Mouse (Mus musculus) hindbrain, embryonic 16.5 days (tissue): Measurements from ENCODE around the gene Kif2a. TPM values are rescaled to one million over a fixed set of nuclear protein-coding genes. Genes with fewer than 3 reads are reported as not detected.
"Not testable (repeated sequence)": the region's sequence is repeated elsewhere in the genome, so short reads cannot be mapped to it uniquely, and the experiment has no call there.

Experiments
- ATAC-seq: fragments of 200-750 bp; cut with Nextera tagmentation; 2 replicates; pipeline ENCODE4 v1.8.0; 2017; ENCODE audit warnings: moderate TSS enrichment, moderate library complexity
- H3K27ac ChIP-seq: fragments of 300-500 bp; sonication (generic); 2 replicates; pipeline ENCODE4 v1.5.1; 2014; ENCODE audit warnings: low read depth, mild to moderate bottlenecking, control low read depth, low read length, moderate library complexity
- H3K27me3 ChIP-seq: fragments of 300-500 bp; sonication (generic); replicated peaks from 2 replicates; pipeline ENCODE4 v1.6.1; 2014; ENCODE audit warnings: low read length; ENCODE audit not compliant: control insufficient read depth, insufficient read depth
- H3K36me3 ChIP-seq: fragments of 300-500 bp; sonication (generic); 2 replicates; pipeline ENCODE4 v1.6.1; 2014; ENCODE audit warnings: mild to moderate bottlenecking, low read length, moderate library complexity, mixed read lengths; ENCODE audit not compliant: control insufficient read depth, insufficient read depth
- H3K4me1 ChIP-seq: fragments of 300-500 bp; sonication (generic); 2 replicates; pipeline ENCODE4 v1.6.1; 2014; ENCODE audit warnings: low read depth, low read length; ENCODE audit not compliant: control insufficient read depth, insufficient read depth
- H3K4me2 ChIP-seq: fragments of 300-500 bp; sonication (generic); 2 replicates; pipeline ENCODE4 v1.6.1; 2014; ENCODE audit warnings: mild to moderate bottlenecking, low read length, control low read depth, moderate library complexity
- H3K4me3 ChIP-seq: fragments of 300-500 bp; sonication (generic); 2 replicates; pipeline ENCODE4 v1.5.1; 2014; ENCODE audit warnings: mild to moderate bottlenecking, low read length, control low read depth, moderate library complexity
- H3K9ac ChIP-seq: fragments of 300-500 bp; sonication (generic); 2 replicates; pipeline ENCODE4 v1.6.1; 2014; ENCODE audit warnings: low read depth, mild to moderate bottlenecking, control low read depth, low read length, moderate library complexity
- H3K9me3 ChIP-seq: fragments of 300-500 bp; sonication (generic); 2 replicates; pipeline ENCODE4 v1.6.1; 2014; ENCODE audit warnings: mild to moderate bottlenecking, low read length, moderate library complexity; ENCODE audit not compliant: control insufficient read depth
- WGBS: fragments of 180-500 bp; shearing (Covaris S2); extraction: QIAGEN DNeasy Blood & Tissue Kit; methylation state at CpG from one replicate; pipeline ENCODE4 v1.1.7; 2014; 5-methylcytosine and 5-hydroxymethylcytosine counted together
- polyA plus RNA-seq: library from polyadenylated mRNA; unstranded; fragments of >200 nt; fragmentation: Nextera tagmentation; extraction: Ambion mirVana; gene quantifications from 2 replicates; pipeline ENCODE4 v1.2.1, GENCODE M21; 2015

Kif2a gene
- polyA plus RNA-seq, 1 experiment from 2014 or later = 45.7 TPM

GRCm38 (mm10) chr13:106998026-106998425 lies 23.9 kb downstream of the Kif2a start:
- Histone ChIP-seq H3K27me3 (no peaks in the 10 kb centered on the region), H3K4me2 (no peak overlapping the region), H3K27ac (no peak overlapping the region), H3K9ac (no peak overlapping the region), H3K9me3 (no peaks in the 10 kb centered on the region), H3K4me1 (no peaks in the 10 kb centered on the region), H3K36me3 (no peaks in the 10 kb centered on the region), H3K4me3 (no peak overlapping the region)
- ATAC-seq = no peak
- WGBS = 88% methylated on average over 2 of the region's 2 CpGs

GRCm38 (mm10) chr13:106997557-106997956 lies 24.4 kb downstream of the Kif2a start:
- whole genome bisulfite sequencing = 97% methylated on average over 4 of the region's 4 CpGs
- H3K27ac ChIP-seq, ATAC-seq, H3K4me1 ChIP-seq, H3K36me3 ChIP-seq, H3K4me3 ChIP-seq, H3K9ac ChIP-seq, H3K4me2 ChIP-seq, H3K27me3 ChIP-seq, H3K9me3 ChIP-seq: not testable (repeated sequence)

- 93% methylated on average over 2 of the region's 2 CpGs for WGBS
- Histone ChIP-seq H3K9ac (no peak overlapping the region), H3K9me3 (no peaks in the 10 kb centered on the region), H3K36me3 (0 out of 2 replicates have a peak, but pooled peaks cover 3% of the 10 kb centered on the region), H3K27ac (no peak overlapping the region), H3K4me2 (no peak overlapping the region), H3K4me3 (no peak overlapping the region), H3K4me1 (no peaks in the 10 kb centered on the region), H3K27me3 (no peaks in the 10 kb centered on the region)
- no peak for ATAC-seq
Observed at GRCm38 (mm10) chr13:106996891-106997290, 25.0 kb downstream of the Kif2a start.

GRCm38 (mm10) chr13:106961496-106961895 lies 60.4 kb downstream of the Kif2a start:
- no peak overlapping the region for H3K9ac ChIP-seq
- no peak for ATAC-seq

DNA sequence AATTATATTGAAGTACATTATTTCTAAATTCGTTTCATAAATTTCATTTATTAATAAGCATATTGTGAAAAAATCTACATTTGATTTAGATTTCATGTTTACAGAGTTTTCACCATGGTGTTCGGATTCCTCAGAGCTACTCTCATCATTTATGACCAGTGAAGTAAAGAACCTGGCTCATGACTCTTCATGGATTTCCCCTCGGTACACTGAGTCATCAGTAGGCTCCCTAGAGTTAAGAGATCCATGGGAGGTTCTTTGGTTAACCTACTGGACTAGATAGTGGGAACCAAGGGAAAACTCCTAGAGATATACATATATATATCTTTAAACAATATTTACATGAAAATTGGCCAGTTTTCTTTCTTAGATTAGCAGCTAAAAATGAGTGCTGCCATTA lies 61.4 kb downstream of the Kif2a start:
- Histone ChIP-seq H3K4me2 (no peak overlapping the region), H3K27me3 (no peaks in the 10 kb centered on the region), H3K36me3 (peaks cover 27% of the 10 kb centered on the region), H3K9me3 (no peaks in the 10 kb centered on the region), H3K27ac (no peak overlapping the region), H3K4me1 (no peaks in the 10 kb centered on the region), H3K4me3 (no peak overlapping the region), H3K9ac (no peak overlapping the region)
- 90% methylated on average over 3 of the region's 3 CpGs for whole genome bisulfite sequencing
- ATAC-seq = no peak

More at GRCm38 (mm10) chr13:106961496-106961895, 60.4 kb downstream of the Kif2a start:
- Histone ChIP-seq H3K36me3 (peaks cover 22% of the 10 kb centered on the region), H3K4me2 (no peak overlapping the region), H3K4me3 (no peak overlapping the region), H3K4me1 (no peaks in the 10 kb centered on the region), H3K9me3 (no peaks in the 10 kb centered on the region), H3K27ac (no peak overlapping the region), H3K27me3 (no peaks in the 10 kb centered on the region)
- 92% methylated on average over 4 of the region's 4 CpGs for WGBS

DNA sequence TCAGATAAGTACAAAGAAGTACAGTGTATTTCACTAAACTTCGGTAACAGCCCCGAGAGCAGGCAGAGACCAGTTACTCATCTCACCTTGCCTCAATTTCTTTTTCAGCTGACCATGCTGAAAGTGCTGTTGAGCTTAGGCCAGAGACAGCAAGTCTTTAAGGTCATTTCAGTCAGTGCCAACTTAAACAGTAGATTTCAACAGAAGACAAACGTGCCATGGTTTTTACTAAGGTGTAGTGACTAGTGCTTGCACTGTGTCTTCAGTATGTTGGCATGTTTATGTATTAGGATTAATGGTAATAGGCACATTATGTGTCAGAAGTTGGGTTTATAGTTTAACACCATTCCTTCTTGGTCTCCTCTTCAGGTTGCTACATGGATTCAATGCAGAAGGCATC lies 63.6 kb downstream of the Kif2a start:
- H3K36me3 ChIP-seq = peaks cover 29% of the 10 kb centered on the region
- ATAC-seq = no peak
- no peaks in the 10 kb centered on the region for H3K4me1 ChIP-seq
- no peak overlapping the region for H3K4me3 ChIP-seq
- H3K9ac ChIP-seq = no peak overlapping the region
- H3K4me2 ChIP-seq = no peak overlapping the region
- H3K27ac ChIP-seq = no peak overlapping the region
- WGBS = 93% methylated on average over 3 of the region's 3 CpGs
- H3K27me3 ChIP-seq = no peaks in the 10 kb centered on the region
- H3K9me3 ChIP-seq = no peaks in the 10 kb centered on the region

GRCm38 (mm10) chr13:106957554-106957953 lies 64.4 kb downstream of the Kif2a start:
- no peaks in the 10 kb centered on the region for H3K27me3 ChIP-seq
- ATAC-seq = no peak; the same call in 1 of the 2 replicates
- no peak overlapping the region for H3K4me3 ChIP-seq
- no peak overlapping the region for H3K9ac ChIP-seq
- no peak overlapping the region for H3K4me2 ChIP-seq
- no peaks in the 10 kb centered on the region for H3K9me3 ChIP-seq
- H3K27ac ChIP-seq = no peak overlapping the region
- no peaks in the 10 kb centered on the region for H3K4me1 ChIP-seq
- WGBS = 89% methylated on average over 4 of the region's 4 CpGs
- H3K36me3 ChIP-seq = peaks cover 24% of the 10 kb centered on the region

GRCm38 (mm10) chr13:106954880-106955279 lies 67.0 kb downstream of the Kif2a start:
- Histone ChIP-seq H3K4me2 (no peak overlapping the region), H3K9me3 (no peaks in the 10 kb centered on the region), H3K27me3 (no peaks in the 10 kb centered on the region), H3K27ac (no peak overlapping the region), H3K4me3 (no peak overlapping the region), H3K9ac (no peak overlapping the region), H3K36me3 (peaks cover 23% of the 10 kb centered on the region), H3K4me1 (no peaks in the 10 kb centered on the region)
- ATAC-seq = no peak
- WGBS = 94% methylated on average over 3 of the region's 3 CpGs

- Histone ChIP-seq H3K9me3 (no peaks in the 10 kb centered on the region), H3K4me1 (peaks cover 16% of the 10 kb centered on the region), H3K27me3 (no peaks in the 10 kb centered on the region), H3K27ac (no peak overlapping the region), H3K36me3 (peaks cover 4% of the 10 kb centered on the region), H3K4me3 (peak overlapping the region; percentile 82), H3K4me2 (peak overlapping the region; percentile 77), H3K9ac (peak overlapping the region; percentile 91)
- no peak for ATAC-seq
- 7% methylated on average over 6 of the region's 6 CpGs for WGBS
Observed at GRCm38 (mm10) chr13:106947583-106947982, 74.3 kb downstream of the Kif2a start.
